Mouse (Mus musculus): ENCODE results near the gene Lmntd1. TPM values are rescaled to one million over a fixed set of nuclear protein-coding genes. Genes with fewer than 3 reads are reported as not detected.

Lmntd1 gene
- polyA plus RNA-seq, 1 experiment from 2014 or later, result not detected

DNA sequence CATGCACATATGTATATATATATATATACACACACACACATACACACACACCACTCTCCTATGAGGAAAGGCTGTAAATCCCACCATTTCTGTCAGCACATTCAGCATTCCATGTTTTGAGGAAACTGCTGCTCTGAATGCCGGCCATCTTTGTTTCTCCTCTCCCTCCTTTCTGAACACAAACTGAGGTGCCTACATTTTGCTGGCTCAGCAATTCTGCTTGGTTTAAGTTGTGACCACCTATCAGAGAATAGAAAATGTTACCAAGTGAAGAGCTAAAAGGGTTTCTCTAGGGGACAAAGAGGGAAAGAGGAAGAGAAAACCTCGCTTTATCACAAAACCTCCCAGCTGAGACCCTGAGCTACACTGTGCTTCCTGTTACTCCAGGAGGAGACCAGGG, 20.3 kb upstream of the Lmntd1 start:
- Histone ChIP-seq H3K9me3 (replicated peaks) (0 out of 2 replicates have a peak, but pooled peaks cover 8% of the 10 kb centered on the region), H3K27me3 (replicated peaks) (no peaks in the 10 kb centered on the region), H3K4me3 (no peak overlapping the region), H3K36me3 (no peaks in the 10 kb centered on the region), H3K9ac (no peak overlapping the region), H3K4me2 (no peak overlapping the region), H3K4me1 (no peaks in the 10 kb centered on the region), H3K27ac (no peak overlapping the region)
- no peak for ATAC-seq
- WGBS (ENCODE audit: insufficient replicate concordance), result 55% methylated on average over 2 of the region's 2 CpGs

- 48% methylated on average over 6 of the region's 6 CpGs for WGBS (ENCODE audit: insufficient replicate concordance)
- Histone ChIP-seq H3K9ac (no peak overlapping the region), H3K4me2 (no peak overlapping the region), H3K4me1 (no peaks in the 10 kb centered on the region), H3K4me3 (no peak overlapping the region), H3K27me3 (replicated peaks) (no peaks in the 10 kb centered on the region), H3K9me3 (replicated peaks) (0 out of 2 replicates have a peak, but pooled peaks cover 4% of the 10 kb centered on the region), H3K36me3 (no peaks in the 10 kb centered on the region), H3K27ac (no peak overlapping the region)
- no peak for ATAC-seq
These were observed 16.1 kb upstream of the Lmntd1 start for GRCm38 (mm10) chr6:145630269-145630668.

GRCm38 (mm10) chr6:145623141-145623540, 9.0 kb upstream of the Lmntd1 start:
- no peak overlapping the region for H3K27ac ChIP-seq
- no peak overlapping the region for H3K9ac ChIP-seq
- no peak for ATAC-seq
- no peaks in the 10 kb centered on the region for H3K36me3 ChIP-seq
- H3K4me1 ChIP-seq, result no peaks in the 10 kb centered on the region
- H3K27me3 ChIP-seq (replicated peaks), result no peaks in the 10 kb centered on the region
- 76% methylated on average over 4 of the region's 4 CpGs for WGBS (ENCODE audit: insufficient replicate concordance)
- no peak overlapping the region for H3K4me2 ChIP-seq
- no peak overlapping the region for H3K4me3 ChIP-seq
- H3K9me3 ChIP-seq (replicated peaks), result no peaks in the 10 kb centered on the region

- H3K27me3 ChIP-seq (replicated peaks), result no peaks in the 10 kb centered on the region
- H3K36me3 ChIP-seq, result no peaks in the 10 kb centered on the region
- H3K9ac ChIP-seq, result no peak overlapping the region
- H3K9me3 ChIP-seq (replicated peaks), result no peaks in the 10 kb centered on the region
- peak overlapping the region; percentile 17; the same call in 1 of the 2 replicates for H3K4me2 ChIP-seq
- 59% methylated on average over 5 of the region's 5 CpGs for WGBS (ENCODE audit: insufficient replicate concordance)
- H3K4me3 ChIP-seq, result no peak overlapping the region
- H3K4me1 ChIP-seq, result no peaks in the 10 kb centered on the region
- no peak for ATAC-seq
- H3K27ac ChIP-seq, result no peak overlapping the region
These were observed 2.5 kb upstream of the Lmntd1 start for GRCm38 (mm10) chr6:145616402-145617229.

DNA sequence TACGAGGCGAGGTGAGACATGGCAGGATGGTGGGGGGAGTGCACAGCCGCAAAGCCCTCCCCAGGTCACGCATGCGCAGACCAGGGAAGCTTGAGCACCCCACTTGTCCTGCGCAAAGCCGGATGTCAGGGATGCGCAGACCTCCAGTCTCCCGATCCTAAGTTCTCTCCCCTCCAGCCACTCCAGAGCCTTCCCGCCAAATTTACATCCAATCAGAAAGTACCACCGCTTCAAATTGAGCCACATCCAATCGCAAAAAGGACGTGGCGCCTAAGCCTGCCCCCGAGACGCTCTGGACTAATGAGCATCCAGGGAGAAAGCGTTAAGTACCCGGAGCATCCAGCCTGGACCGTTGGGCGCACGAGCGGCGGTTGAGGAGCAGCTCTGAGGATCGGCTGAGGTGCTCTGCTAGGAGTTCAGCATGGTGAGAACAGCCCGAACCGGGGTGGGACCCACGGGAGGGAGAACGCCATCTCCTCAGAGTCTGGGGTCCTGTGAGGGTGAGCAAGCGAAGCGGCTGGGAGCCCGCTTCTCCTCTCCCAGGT, 1.6 kb upstream of the Lmntd1 start, which contains the start of gene Tuba3b:
Gene Tuba3b (plus strand): TSS at position 92 of the 545 bp plus-strand sequence.
- Histone ChIP-seq H3K4me2 (peak within 1 kb of the TSS; percentile 17; the same call in 1 of the 2 replicates), H3K4me1 (no peaks in the 10 kb centered on the region), H3K9ac (no peak within 1 kb of the TSS), H3K36me3 (no peaks in the 10 kb centered on the region), H3K27me3 (replicated peaks) (no peaks in the 10 kb centered on the region), H3K9me3 (replicated peaks) (no peaks in the 10 kb centered on the region), H3K27ac (no peak within 1 kb of the TSS), H3K4me3 (no peak within 1 kb of the TSS)
- no peak for ATAC-seq
- WGBS (ENCODE audit: insufficient replicate concordance), result 80% methylated on average over 31 of the region's 31 CpGs

GRCm38 (mm10) chr6:145612611-145613010, 1.5 kb downstream of the Lmntd1 start:
- Histone ChIP-seq H3K4me2 (no peak overlapping the region), H3K4me1 (no peaks in the 10 kb centered on the region), H3K9me3 (replicated peaks) (no peaks in the 10 kb centered on the region), H3K9ac (no peak overlapping the region), H3K27ac (no peak overlapping the region), H3K36me3 (no peaks in the 10 kb centered on the region), H3K27me3 (replicated peaks) (no peaks in the 10 kb centered on the region), H3K4me3 (no peak overlapping the region)
- no peak for ATAC-seq
- WGBS (ENCODE audit: insufficient replicate concordance), result 70% methylated on average over 3 of the region's 3 CpGs

- 84% methylated on average over 5 of the region's 5 CpGs for WGBS (ENCODE audit: insufficient replicate concordance)
These were observed 3.2 kb downstream of the Lmntd1 start for GRCm38 (mm10) chr6:145610901-145611300.

DNA sequence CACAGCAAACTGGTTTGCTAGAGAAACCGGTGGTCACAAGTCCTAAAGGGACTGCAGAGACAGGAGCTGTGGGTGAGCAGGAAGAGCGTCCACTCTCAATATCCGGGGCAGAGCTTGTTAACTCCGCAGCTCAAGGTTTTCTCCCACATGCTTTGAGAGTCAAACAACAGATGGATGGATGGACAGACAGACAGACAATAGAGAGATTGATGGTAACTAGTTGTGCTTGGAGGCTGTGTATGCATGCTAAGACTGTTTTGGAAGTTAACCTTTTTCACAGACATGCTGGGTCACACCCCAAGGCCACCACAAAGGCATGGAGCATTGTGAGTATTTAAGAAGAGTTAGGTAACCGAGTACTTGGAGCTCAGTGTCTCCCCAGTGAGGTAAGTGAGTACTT, 5.4 kb downstream of the Lmntd1 start:
- no peak overlapping the region for H3K4me3 ChIP-seq
- H3K27ac ChIP-seq, result no peak overlapping the region
- ATAC-seq, result no peak
- 69% methylated on average over 5 of the region's 5 CpGs for WGBS (ENCODE audit: insufficient replicate concordance)
- no peaks in the 10 kb centered on the region for H3K9me3 ChIP-seq (replicated peaks)
- H3K4me2 ChIP-seq, result no peak overlapping the region
- no peaks in the 10 kb centered on the region for H3K27me3 ChIP-seq (replicated peaks)
- no peak overlapping the region for H3K9ac ChIP-seq
- H3K36me3 ChIP-seq, result no peaks in the 10 kb centered on the region
- no peaks in the 10 kb centered on the region for H3K4me1 ChIP-seq

More at GRCm38 (mm10) chr6:145610901-145611300, 3.2 kb downstream of the Lmntd1 start:
- no peak overlapping the region for H3K27ac ChIP-seq
- H3K4me1 ChIP-seq, result no peaks in the 10 kb centered on the region
- no peak overlapping the region for H3K4me3 ChIP-seq
- no peaks in the 10 kb centered on the region for H3K27me3 ChIP-seq (replicated peaks)
- ATAC-seq, result no peak
- H3K9ac ChIP-seq, result no peak overlapping the region
- no peaks in the 10 kb centered on the region for H3K36me3 ChIP-seq
- H3K4me2 ChIP-seq, result no peak overlapping the region
- H3K9me3 ChIP-seq (replicated peaks), result no peaks in the 10 kb centered on the region

GRCm38 (mm10) chr6:145607746-145608145, 6.4 kb downstream of the Lmntd1 start:
- Histone ChIP-seq H3K4me1 (no peaks in the 10 kb centered on the region), H3K9me3 (replicated peaks) (no peaks in the 10 kb centered on the region), H3K27me3 (replicated peaks) (no peaks in the 10 kb centered on the region), H3K9ac (no peak overlapping the region), H3K4me3 (no peak overlapping the region), H3K36me3 (no peaks in the 10 kb centered on the region), H3K4me2 (no peak overlapping the region), H3K27ac (no peak overlapping the region)
- ATAC-seq, result no peak
- WGBS (ENCODE audit: insufficient replicate concordance), result 77% methylated on average over 4 of the region's 4 CpGs

- Histone ChIP-seq H3K9ac (no peak overlapping the region), H3K27ac (no peak overlapping the region), H3K4me2 (no peak overlapping the region), H3K4me3 (no peak overlapping the region), H3K36me3 (no peaks in the 10 kb centered on the region), H3K9me3 (replicated peaks) (no peaks in the 10 kb centered on the region), H3K4me1 (no peaks in the 10 kb centered on the region), H3K27me3 (replicated peaks) (no peaks in the 10 kb centered on the region)
- 43% methylated on average over 3 of the region's 3 CpGs for WGBS (ENCODE audit: insufficient replicate concordance)
- ATAC-seq, result no peak
These were observed 8.9 kb downstream of the Lmntd1 start for GRCm38 (mm10) chr6:145605203-145605602.

DNA sequence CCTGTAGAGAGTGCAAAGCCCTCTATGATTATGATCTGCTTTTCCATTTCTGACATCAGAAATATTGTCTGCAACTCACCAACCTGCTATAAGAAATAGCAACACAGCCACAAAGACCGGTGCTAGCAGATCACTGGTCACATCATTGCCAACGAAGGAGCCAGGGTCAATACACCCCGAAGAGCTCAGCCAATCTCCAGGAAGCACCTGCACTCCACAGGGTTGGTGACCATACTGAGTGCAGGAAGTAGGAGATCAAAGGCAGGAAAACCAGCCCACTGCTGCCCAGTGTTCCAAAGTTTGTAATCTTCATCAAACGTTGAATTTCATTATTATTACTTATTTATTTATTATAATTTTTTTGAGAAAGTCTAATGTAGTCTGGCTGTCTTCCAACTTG, 9.5 kb downstream of the Lmntd1 start:
- Histone ChIP-seq H3K4me1 (no peaks in the 10 kb centered on the region), H3K36me3 (no peaks in the 10 kb centered on the region), H3K9me3 (replicated peaks) (no peaks in the 10 kb centered on the region), H3K4me3 (no peak overlapping the region), H3K27ac (no peak overlapping the region), H3K9ac (no peak overlapping the region), H3K27me3 (replicated peaks) (no peaks in the 10 kb centered on the region), H3K4me2 (no peak overlapping the region)
- no peak for ATAC-seq
- 36% methylated on average over 4 of the region's 4 CpGs for WGBS (ENCODE audit: insufficient replicate concordance)

DNA sequence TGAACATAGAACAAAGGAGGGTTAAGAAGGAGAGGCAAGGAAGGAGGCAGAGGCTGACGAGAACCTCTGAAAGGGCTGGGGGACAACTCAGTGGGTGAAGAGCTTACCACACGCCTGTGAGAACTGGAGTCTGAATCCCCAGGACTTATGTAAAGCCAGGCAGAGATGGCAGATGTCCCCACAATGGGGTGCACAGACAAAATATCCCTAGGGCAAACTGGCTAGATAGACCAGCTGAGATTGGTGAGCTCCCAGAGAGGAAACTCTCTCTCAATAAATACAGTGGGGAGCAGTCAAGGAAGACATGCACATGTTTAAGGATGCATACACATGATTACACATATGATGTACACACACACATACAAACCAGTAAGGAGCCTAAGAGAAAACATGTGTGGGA, 10.0 kb downstream of the Lmntd1 start:
- no peaks in the 10 kb centered on the region for H3K9me3 ChIP-seq (replicated peaks)
- WGBS (ENCODE audit: insufficient replicate concordance), result 55% methylated on average over 2 of the region's 2 CpGs
- no peak overlapping the region for H3K9ac ChIP-seq
- H3K4me2 ChIP-seq, result no peak overlapping the region
- no peak overlapping the region for H3K4me3 ChIP-seq
- no peaks in the 10 kb centered on the region for H3K27me3 ChIP-seq (replicated peaks)
- no peaks in the 10 kb centered on the region for H3K4me1 ChIP-seq
- no peaks in the 10 kb centered on the region for H3K36me3 ChIP-seq
- ATAC-seq, result no peak
- H3K27ac ChIP-seq, result no peak overlapping the region
